Mouse (Mus musculus): ENCODE results near the gene Ttll9. TPM values are rescaled to one million over a fixed set of nuclear protein-coding genes. Genes with fewer than 3 reads are reported as not detected.

The Ttll9 gene
- polyA plus RNA-seq, 1 experiment, result 4.6 TPM

DNA sequence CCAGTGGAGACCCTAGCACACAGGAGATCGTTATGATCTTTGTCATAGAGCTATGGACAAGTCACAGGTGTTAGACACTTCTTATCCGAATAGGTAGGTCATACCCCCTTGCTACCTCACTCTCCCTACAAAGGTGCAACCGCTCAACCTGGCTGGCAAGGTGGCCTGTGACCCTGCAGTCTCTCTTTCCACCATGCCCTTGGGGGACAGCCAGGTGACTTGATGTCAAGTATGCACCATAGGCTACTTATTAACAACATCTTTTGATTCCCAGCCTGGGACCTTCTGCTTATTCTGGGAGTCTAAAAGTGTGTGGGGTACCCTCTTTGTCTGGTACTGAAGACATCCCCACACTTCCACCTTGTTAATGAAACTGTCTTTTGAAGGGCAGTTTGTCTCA lies 4.2 kb upstream of the Ttll9 start:
- Histone ChIP-seq H3K27me3 (ENCODE audit: control insufficient read depth, insufficient read depth, low read length) (no peaks in the 10 kb centered on the region), H3K4me1 (ENCODE audit: control insufficient read depth, insufficient read depth, low read length) (no peaks in the 10 kb centered on the region), H3K4me3 (replicated peaks; ENCODE audit: insufficient read depth, low read depth, low read length) (no peak overlapping the region), H3K27ac (ENCODE audit: insufficient read depth, low read length) (no peak overlapping the region)
- 74% methylated on average over 3 of the region's 3 CpGs for WGBS
- no peak for TF ChIP-seq CTCF (IDR thresholded peaks at IDR 0.05; ENCODE audit: borderline replicate concordance, insufficient read depth, low read depth, low read length)
- TF ChIP-seq POLR2A (IDR thresholded peaks at IDR 0.05; ENCODE audit: borderline replicate concordance, insufficient read depth, low read length), result no peak
- DNase-seq, result no peak

GRCm38 (mm10) chr2:152965555-152965954 lies 3.3 kb downstream of the Ttll9 start:
- Histone ChIP-seq H3K4me3 (replicated peaks; ENCODE audit: insufficient read depth, low read depth, low read length) (no peak overlapping the region), H3K4me1 (ENCODE audit: control insufficient read depth, insufficient read depth, low read length) (no peaks in the 10 kb centered on the region), H3K27ac (ENCODE audit: insufficient read depth, low read length) (no peak overlapping the region), H3K27me3 (ENCODE audit: control insufficient read depth, insufficient read depth, low read length) (no peaks in the 10 kb centered on the region)
- TF ChIP-seq POLR2A (IDR thresholded peaks at IDR 0.05; ENCODE audit: borderline replicate concordance, insufficient read depth, low read length) (no peak), CTCF (IDR thresholded peaks at IDR 0.05; ENCODE audit: borderline replicate concordance, insufficient read depth, low read depth, low read length) (no peak)
- DNase-seq, result no peak
- whole genome bisulfite sequencing, result 84% methylated on average over 4 of the region's 4 CpGs

- H3K27me3 ChIP-seq (ENCODE audit: control insufficient read depth, insufficient read depth, low read length), result no peaks in the 10 kb centered on the region
- TF ChIP-seq CTCF (IDR thresholded peaks at IDR 0.05; ENCODE audit: borderline replicate concordance, insufficient read depth, low read depth, low read length), result no peak
- TF ChIP-seq POLR2A (IDR thresholded peaks at IDR 0.05; ENCODE audit: borderline replicate concordance, insufficient read depth, low read length), result no peak
- no peaks in the 10 kb centered on the region for H3K4me1 ChIP-seq (ENCODE audit: control insufficient read depth, insufficient read depth, low read length)
- H3K27ac ChIP-seq (ENCODE audit: insufficient read depth, low read length), result no peak overlapping the region
- H3K4me3 ChIP-seq (replicated peaks; ENCODE audit: insufficient read depth, low read depth, low read length), result no peak overlapping the region
- WGBS, result 41% methylated on average over 3 of the region's 3 CpGs
- DNase-seq, result no peak
These were observed 14.7 kb downstream of the Ttll9 start for GRCm38 (mm10) chr2:152976991-152977390.

DNA sequence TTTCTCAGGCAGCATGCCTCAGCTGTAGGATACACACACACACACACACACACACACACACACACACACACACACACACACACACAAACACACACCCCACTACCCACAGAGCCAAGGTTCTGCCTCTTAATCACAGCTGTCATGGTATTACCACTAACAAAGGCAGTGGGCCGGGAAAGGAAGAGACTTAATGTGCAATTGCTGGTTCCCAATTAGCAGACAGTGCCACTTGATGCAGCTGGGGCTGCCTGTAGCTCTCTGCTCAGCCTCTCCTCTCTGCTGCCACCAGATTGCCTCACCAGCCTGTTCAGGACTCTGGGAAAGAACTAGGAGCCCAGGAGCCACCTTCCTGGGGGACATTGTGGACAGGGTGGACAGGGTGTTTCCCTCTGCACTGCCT lies 23.3 kb downstream of the Ttll9 start:
- 37% methylated on average over 1 of the region's 1 CpGs for WGBS
- no peak overlapping the region for H3K27ac ChIP-seq (ENCODE audit: insufficient read depth, low read length)
- H3K4me3 ChIP-seq (replicated peaks; ENCODE audit: insufficient read depth, low read depth, low read length), result no peak overlapping the region
- H3K4me1 ChIP-seq (ENCODE audit: control insufficient read depth, insufficient read depth, low read length), result no peaks in the 10 kb centered on the region
- H3K27me3 ChIP-seq (ENCODE audit: control insufficient read depth, insufficient read depth, low read length), result no peaks in the 10 kb centered on the region
- no peak for TF ChIP-seq CTCF (IDR thresholded peaks at IDR 0.05; ENCODE audit: borderline replicate concordance, insufficient read depth, low read depth, low read length)
- TF ChIP-seq POLR2A (IDR thresholded peaks at IDR 0.05; ENCODE audit: borderline replicate concordance, insufficient read depth, low read length), result no peak
- DNase-seq, result no peak

DNA sequence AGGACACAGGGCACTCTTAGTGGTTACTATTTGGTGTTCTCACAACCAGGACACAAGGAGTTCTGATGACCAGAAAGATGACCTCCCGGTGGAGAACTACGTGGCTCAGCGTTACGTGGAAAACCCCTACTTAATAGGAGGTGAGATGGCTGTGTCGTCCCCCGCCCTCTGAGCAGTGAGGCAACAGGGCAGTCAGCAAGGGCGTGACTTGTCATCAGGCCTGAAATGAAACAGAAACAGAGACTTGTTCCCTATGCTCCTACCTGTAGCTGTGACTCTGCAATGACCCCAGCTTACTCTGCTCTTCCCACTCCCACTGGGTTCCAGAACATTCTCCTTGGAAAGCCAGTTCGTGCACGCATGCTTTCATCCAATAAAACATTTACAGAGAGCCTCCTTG lies 29.2 kb downstream of the Ttll9 start:
- WGBS, result 84% methylated on average over 9 of the region's 9 CpGs
- no peak for DNase-seq
- no peak overlapping the region for H3K4me3 ChIP-seq (replicated peaks; ENCODE audit: insufficient read depth, low read depth, low read length)
- H3K27ac ChIP-seq (ENCODE audit: insufficient read depth, low read length), result no peak overlapping the region
- TF ChIP-seq CTCF (IDR thresholded peaks at IDR 0.05; ENCODE audit: borderline replicate concordance, insufficient read depth, low read depth, low read length), result no peak
- TF ChIP-seq POLR2A (IDR thresholded peaks at IDR 0.05; ENCODE audit: borderline replicate concordance, insufficient read depth, low read length), result no peak
- H3K27me3 ChIP-seq (ENCODE audit: control insufficient read depth, insufficient read depth, low read length), result no peaks in the 10 kb centered on the region
- no peaks in the 10 kb centered on the region; the same call in 1 of the 2 replicates for H3K4me1 ChIP-seq (ENCODE audit: control insufficient read depth, insufficient read depth, low read length)

DNA sequence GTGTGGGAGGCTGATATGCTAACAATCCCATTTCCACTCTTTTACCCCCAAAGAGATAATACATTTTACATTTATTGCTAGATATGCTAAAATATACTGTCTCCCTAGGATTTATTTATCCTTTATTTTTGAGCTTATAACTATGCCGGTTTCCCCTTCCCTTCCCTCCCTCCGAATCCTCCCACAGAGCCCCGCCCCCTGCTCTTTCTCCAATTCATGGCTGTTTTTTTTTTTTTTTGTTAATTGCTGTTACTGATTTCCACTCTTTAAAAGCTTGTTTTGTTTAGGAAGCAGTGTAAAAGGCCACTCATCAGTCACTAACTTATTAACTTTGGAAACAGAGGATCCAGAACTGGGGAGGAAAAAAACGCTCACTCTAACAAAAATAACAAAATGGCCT lies 34.8 kb downstream of the Ttll9 start:
- TF ChIP-seq CTCF (IDR thresholded peaks at IDR 0.05; ENCODE audit: borderline replicate concordance, insufficient read depth, low read depth, low read length) (no peak), POLR2A (IDR thresholded peaks at IDR 0.05; ENCODE audit: borderline replicate concordance, insufficient read depth, low read length) (no peak)
- Histone ChIP-seq H3K4me1 (ENCODE audit: control insufficient read depth, insufficient read depth, low read length) (no peaks in the 10 kb centered on the region; the same call in 1 of the 2 replicates), H3K27ac (ENCODE audit: insufficient read depth, low read length) (no peak overlapping the region), H3K27me3 (ENCODE audit: control insufficient read depth, insufficient read depth, low read length) (no peaks in the 10 kb centered on the region), H3K4me3 (replicated peaks; ENCODE audit: insufficient read depth, low read depth, low read length) (no peak overlapping the region)
- DNase-seq, result no peak
- 78% methylated on average over 4 of the region's 4 CpGs for WGBS

DNA sequence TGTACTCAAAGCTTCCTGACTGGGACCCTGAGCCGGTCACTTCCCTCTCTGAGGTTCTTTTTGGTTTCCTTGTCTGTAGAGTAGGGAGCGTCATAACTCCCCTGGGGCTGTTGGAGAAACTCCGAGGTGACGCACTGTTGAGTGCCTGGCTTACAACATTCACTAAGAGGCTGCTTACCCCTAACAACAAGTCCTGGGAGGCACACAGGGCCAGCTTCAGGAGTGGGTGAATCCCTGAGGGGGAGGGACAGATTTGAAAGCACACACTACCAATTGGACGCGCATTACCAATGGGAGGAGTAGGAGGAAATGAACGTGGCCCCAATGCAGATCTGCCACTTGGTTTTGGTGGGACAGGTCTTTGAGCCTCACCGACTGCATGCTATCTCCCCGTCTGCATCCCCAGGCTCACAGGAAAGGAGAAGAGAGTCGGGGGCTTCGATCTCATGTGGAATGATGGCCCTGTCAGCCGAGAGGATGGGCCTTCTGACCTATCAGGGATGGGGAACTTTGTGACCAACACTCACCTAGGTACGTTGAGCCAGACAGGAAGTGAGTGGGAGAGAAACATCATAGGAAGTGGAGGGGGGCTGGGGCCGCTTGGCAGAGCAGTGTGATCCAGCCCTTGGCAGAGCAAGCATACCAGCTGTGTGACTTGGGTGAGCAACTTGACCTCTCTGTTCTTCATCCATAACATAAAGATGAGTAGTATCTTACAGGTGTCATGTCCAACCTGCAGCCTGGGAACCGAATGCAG lies 40.4 kb downstream of the Ttll9 start:
- WGBS, result 86% methylated on average over 15 of the region's 15 CpGs
- H3K27me3 ChIP-seq (ENCODE audit: control insufficient read depth, insufficient read depth, low read length), result no peaks in the 10 kb centered on the region
- H3K27ac ChIP-seq (ENCODE audit: insufficient read depth, low read length), result no peak overlapping the region
- H3K4me3 ChIP-seq (replicated peaks; ENCODE audit: insufficient read depth, low read depth, low read length), result no peak overlapping the region
- no peak for DNase-seq
- 0 out of 2 replicates have a peak, but pooled peaks cover 6% of the 10 kb centered on the region for H3K4me1 ChIP-seq (ENCODE audit: control insufficient read depth, insufficient read depth, low read length)
- TF ChIP-seq CTCF (IDR thresholded peaks at IDR 0.05; ENCODE audit: borderline replicate concordance, insufficient read depth, low read depth, low read length), result no peak
- TF ChIP-seq POLR2A (IDR thresholded peaks at IDR 0.05; ENCODE audit: borderline replicate concordance, insufficient read depth, low read length), result no peak

DNA sequence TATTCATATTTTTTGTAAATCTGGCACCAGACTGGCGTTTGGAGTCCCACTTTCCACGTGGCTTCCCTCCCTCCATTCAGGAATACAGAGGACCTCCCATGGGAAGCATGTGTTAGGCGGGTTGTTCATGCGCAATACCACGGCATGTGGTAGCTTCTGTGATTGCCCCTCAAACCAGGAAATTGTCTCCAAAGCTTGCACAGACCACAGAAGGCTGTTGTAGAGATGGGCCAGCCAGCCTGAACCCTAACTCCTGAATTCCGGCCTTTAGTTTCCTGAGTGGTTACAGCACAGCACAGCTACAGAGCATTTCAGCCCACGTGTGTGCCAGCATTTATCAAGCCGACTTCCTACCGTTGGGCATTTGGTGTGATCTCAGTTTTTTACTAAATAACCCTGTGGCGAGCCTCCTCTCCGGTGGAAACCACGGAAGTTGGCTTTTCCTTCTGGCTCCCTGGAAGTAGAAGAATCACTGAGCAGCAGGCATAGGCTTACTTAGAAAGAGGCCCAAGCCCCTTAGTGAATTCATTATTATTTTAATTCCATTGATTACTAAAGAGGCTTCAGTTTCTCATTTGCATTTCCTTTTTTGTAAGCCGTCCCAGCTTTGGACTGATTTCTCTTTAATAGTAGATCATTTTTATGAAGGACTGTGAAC lies 41.5 kb downstream of the Ttll9 start:
- H3K27ac ChIP-seq (ENCODE audit: insufficient read depth, low read length), result no peak overlapping the region
- no peak overlapping the region for H3K4me3 ChIP-seq (replicated peaks; ENCODE audit: insufficient read depth, low read depth, low read length)
- H3K4me1 ChIP-seq (ENCODE audit: control insufficient read depth, insufficient read depth, low read length), result peaks cover 9% of the 10 kb centered on the region
- no peaks in the 10 kb centered on the region for H3K27me3 ChIP-seq (ENCODE audit: control insufficient read depth, insufficient read depth, low read length)
- no peak for TF ChIP-seq CTCF (IDR thresholded peaks at IDR 0.05; ENCODE audit: borderline replicate concordance, insufficient read depth, low read depth, low read length)
- TF ChIP-seq POLR2A (IDR thresholded peaks at IDR 0.05; ENCODE audit: borderline replicate concordance, insufficient read depth, low read length), result no peak
- DNase-seq, result no peak
- 33% methylated on average over 13 of the region's 13 CpGs for WGBS
